Mouse (Mus musculus): Measurements from ENCODE around the gene Syt16. TPM values are rescaled to one million over a fixed set of nuclear protein-coding genes. Genes with fewer than 3 reads are reported as not detected.

The Syt16 gene
- polyA plus RNA-seq, 1 experiment from 2014 or later = 0.52 TPM

DNA sequence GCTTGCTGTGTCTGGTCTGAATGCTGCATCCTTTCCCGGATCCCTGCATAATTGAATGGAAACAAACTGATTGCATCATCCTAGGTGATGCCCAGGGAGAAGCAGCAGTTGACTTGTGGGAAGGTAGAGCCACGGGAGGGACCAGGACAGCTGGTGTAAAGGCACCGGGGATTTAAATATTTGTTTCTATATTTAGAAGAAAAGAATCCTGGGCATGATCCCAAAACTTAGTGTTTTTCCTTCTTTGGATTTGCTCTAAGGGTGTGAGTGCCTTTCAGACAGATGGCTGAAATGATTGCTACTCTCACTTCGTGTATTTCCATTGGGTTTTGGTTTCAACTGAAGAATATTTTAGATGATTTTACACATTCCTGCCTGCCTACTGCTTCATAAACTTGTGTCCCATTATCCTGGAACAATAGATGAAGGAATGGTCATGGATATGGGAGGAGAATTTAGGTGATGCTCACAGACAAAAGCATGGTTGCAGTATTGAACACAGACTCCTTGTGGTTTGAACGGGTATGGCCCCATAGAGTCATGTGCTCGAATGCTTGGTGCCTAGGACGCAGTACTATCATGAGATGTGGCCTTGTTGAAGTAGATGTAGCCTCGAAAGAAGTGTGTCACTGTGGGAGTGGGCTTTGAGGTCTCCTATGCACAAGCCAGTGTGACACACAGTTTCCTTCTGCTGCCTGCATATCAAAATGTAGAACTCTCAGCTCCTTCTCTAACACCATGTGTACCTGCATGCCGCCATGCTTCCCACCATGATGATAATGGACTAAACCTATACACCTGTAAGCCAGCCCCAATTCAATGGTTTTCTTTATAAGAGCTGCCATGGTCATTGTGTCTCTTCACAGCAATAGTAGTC is 306.2 kb downstream of the Syt16 start:
- Histone ChIP-seq H3K27ac (ENCODE audit: low read depth, low read length) (no peak overlapping the region), H3K27me3 (ENCODE audit: control insufficient read depth, insufficient read depth, low read length) (no peaks in the 10 kb centered on the region), H3K4me2 (no peak overlapping the region), H3K4me1 (ENCODE audit: control insufficient read depth, insufficient read depth, low read length) (no peaks in the 10 kb centered on the region), H3K36me3 (ENCODE audit: control insufficient read depth, insufficient read depth, low read length) (no peaks in the 10 kb centered on the region), H3K9me3 (replicated peaks; ENCODE audit: control insufficient read depth, low read length) (no peaks in the 10 kb centered on the region), H3K9ac (ENCODE audit: low read depth, low read length) (no peak overlapping the region), H3K4me3 (ENCODE audit: low read depth, low read length) (no peak overlapping the region)
- ATAC-seq (replicated peaks; ENCODE audit: insufficient number of reproducible peaks, low FRiP score, low TSS enrichment) = no peak
- 74% methylated on average over 9 of the region's 9 CpGs for WGBS (ENCODE audit: insufficient replicate concordance)

DNA sequence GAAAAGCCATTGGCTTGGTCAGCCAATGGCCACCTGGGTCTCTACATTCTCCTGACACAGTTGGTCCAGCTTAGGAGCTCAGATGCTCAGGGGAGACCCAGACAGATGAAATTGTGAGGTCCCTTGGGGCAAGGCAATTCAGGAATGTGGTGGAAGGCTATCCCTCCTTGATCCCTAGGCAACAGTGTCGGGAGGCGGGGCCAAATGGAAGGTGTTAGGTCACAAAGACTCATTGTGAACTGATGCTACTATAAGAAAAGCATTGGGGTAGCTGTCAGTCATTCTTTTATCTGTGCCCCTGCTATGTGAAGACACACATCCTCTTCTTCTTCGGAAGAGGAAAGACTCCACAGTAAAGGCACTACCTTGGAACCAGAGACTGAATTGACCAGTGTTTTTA is 315.1 kb downstream of the Syt16 start:
- Histone ChIP-seq H3K27ac (ENCODE audit: low read depth, low read length) (no peak overlapping the region), H3K27me3 (ENCODE audit: control insufficient read depth, insufficient read depth, low read length) (no peaks in the 10 kb centered on the region), H3K4me3 (ENCODE audit: low read depth, low read length) (no peak overlapping the region), H3K4me2 (no peak overlapping the region), H3K4me1 (ENCODE audit: control insufficient read depth, insufficient read depth, low read length) (no peaks in the 10 kb centered on the region), H3K9me3 (replicated peaks; ENCODE audit: control insufficient read depth, low read length) (no peaks in the 10 kb centered on the region), H3K36me3 (ENCODE audit: control insufficient read depth, insufficient read depth, low read length) (no peaks in the 10 kb centered on the region), H3K9ac (ENCODE audit: low read depth, low read length) (no peak overlapping the region)
- no peak for ATAC-seq (replicated peaks; ENCODE audit: insufficient number of reproducible peaks, low FRiP score, low TSS enrichment)
- 84% methylated on average over 3 of the region's 3 CpGs for WGBS (ENCODE audit: insufficient replicate concordance)

DNA sequence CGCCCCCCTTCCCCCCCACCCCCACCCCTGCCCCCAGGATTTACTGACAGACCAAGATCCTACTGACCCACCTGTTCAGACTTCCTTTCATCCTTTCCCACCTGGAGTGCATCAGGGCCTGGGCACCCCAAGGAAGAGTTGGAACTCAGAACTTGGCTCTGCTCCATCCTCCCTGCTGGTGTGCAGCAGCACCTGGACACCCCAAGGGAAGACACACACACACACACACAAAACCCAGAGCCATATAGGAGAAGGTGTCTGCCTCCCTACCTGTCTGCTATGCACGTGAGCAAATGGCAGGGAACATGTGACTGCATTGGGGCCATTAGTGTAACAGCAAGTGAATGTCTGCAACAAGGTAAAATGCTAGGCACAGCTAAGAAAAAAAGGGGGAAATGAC is 317.8 kb downstream of the Syt16 start:
- no peak overlapping the region for H3K27ac ChIP-seq (ENCODE audit: low read depth, low read length)
- H3K4me1 ChIP-seq (ENCODE audit: control insufficient read depth, insufficient read depth, low read length) = no peaks in the 10 kb centered on the region
- H3K4me3 ChIP-seq (ENCODE audit: low read depth, low read length) = no peak overlapping the region
- no peaks in the 10 kb centered on the region for H3K27me3 ChIP-seq (ENCODE audit: control insufficient read depth, insufficient read depth, low read length)
- no peak for ATAC-seq (replicated peaks; ENCODE audit: insufficient number of reproducible peaks, low FRiP score, low TSS enrichment)
- WGBS (ENCODE audit: insufficient replicate concordance) = 44% methylated on average over 1 of the region's 2 CpGs
- no peaks in the 10 kb centered on the region for H3K9me3 ChIP-seq (replicated peaks; ENCODE audit: control insufficient read depth, low read length)
- H3K36me3 ChIP-seq (ENCODE audit: control insufficient read depth, insufficient read depth, low read length) = no peaks in the 10 kb centered on the region
- H3K4me2 ChIP-seq = no peak overlapping the region
- no peak overlapping the region for H3K9ac ChIP-seq (ENCODE audit: low read depth, low read length)

DNA sequence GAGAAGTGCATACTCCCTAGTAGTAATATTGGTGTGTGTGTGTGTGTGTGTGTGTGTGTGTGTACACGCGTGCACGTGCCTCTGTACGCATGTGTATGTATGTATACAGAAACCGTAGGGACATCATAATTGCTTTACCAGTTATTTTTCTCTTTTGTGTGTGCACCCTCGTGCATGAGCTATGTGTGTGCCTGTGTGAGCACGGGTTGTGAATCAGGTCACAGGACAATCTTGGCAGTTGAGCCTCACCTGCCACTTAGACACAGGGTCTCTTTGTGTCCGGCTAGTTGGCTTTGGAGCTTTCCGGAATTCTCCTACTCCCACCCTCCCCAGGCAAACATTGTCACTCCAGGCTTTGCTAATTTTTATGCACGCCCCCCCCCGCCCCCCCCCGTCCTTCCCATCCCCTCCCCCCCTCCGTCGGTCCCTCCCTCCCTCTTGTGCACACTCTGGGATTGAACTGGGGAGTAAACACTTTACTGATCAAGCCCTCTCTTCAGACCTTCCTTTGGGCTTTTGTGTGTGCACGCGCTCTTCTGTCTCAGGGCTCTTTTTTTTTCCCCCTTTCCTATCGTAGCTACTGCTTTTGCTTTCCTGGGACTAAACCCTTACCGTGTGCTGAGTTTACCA is 319.0 kb downstream of the Syt16 start, which contains the start of gene Gm11042:
Gene Gm11042, minus strand, starts transcription at position 51 of the 630 bp plus-strand sequence.
- Histone ChIP-seq H3K27ac (ENCODE audit: low read depth, low read length) (no peak within 1 kb of the TSS), H3K9ac (ENCODE audit: low read depth, low read length) (peak within 1 kb of the TSS; percentile 61), H3K4me1 (ENCODE audit: control insufficient read depth, insufficient read depth, low read length) (no peaks in the 10 kb centered on the region), H3K36me3 (ENCODE audit: control insufficient read depth, insufficient read depth, low read length) (no peaks in the 10 kb centered on the region), H3K9me3 (replicated peaks; ENCODE audit: control insufficient read depth, low read length) (no peaks in the 10 kb centered on the region), H3K27me3 (ENCODE audit: control insufficient read depth, insufficient read depth, low read length) (no peaks in the 10 kb centered on the region), H3K4me3 (ENCODE audit: low read depth, low read length) (peak within 1 kb of the TSS; percentile 42), H3K4me2 (peak within 1 kb of the TSS; percentile 55)
- ATAC-seq (replicated peaks; ENCODE audit: insufficient number of reproducible peaks, low FRiP score, low TSS enrichment) = peak; percentile 47; the same call in 1 of the 2 replicates
- 32% methylated on average over 16 of the region's 18 CpGs for WGBS (ENCODE audit: insufficient replicate concordance)

DNA sequence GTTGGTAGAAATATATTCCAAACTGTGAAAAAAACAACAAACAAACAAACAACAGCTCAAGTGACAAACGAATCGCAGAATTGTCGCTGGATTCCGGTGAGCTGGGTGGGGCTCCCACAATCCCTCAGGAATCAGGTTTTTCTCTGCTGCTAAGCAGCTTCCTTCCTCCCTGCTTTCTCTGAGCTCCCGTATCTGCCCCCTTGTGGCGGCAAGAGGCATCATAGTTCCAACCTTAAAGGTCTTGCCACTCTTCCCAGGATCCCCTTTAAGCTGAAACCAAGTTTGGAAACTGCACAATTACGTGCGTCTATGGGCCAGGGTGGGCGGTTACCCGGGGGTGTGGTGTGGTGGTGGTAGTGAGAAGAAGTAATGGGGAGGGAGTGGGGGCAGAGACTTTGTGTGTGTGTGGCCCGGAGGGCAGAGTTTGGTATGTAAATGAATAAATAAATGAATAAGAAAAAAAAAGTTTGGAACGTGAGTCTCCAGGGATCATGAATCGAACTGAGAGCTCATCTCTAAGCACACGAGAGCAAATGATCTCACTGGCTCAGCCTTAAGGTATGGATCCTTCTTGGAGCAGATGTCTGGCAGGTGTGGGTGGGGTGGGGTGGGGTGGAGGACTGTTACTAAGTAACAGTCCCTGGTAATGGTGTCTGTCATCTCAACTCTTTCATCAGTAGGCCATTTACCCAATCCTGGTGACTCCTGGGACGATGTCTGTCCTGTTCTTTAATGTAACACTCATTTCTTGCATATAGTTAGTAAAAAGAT is 319.7 kb downstream of the Syt16 start:
- peak overlapping the region; percentile 61 for H3K9ac ChIP-seq (ENCODE audit: low read depth, low read length)
- H3K4me2 ChIP-seq = peak overlapping the region; percentile 55
- 16% methylated on average over 15 of the region's 15 CpGs for WGBS (ENCODE audit: insufficient replicate concordance)
- H3K4me3 ChIP-seq (ENCODE audit: low read depth, low read length) = peak overlapping the region; percentile 42
- ATAC-seq (replicated peaks; ENCODE audit: insufficient number of reproducible peaks, low FRiP score, low TSS enrichment) = no peak
- H3K9me3 ChIP-seq (replicated peaks; ENCODE audit: control insufficient read depth, low read length) = no peaks in the 10 kb centered on the region
- no peak overlapping the region for H3K27ac ChIP-seq (ENCODE audit: low read depth, low read length)
- H3K27me3 ChIP-seq (ENCODE audit: control insufficient read depth, insufficient read depth, low read length) = no peaks in the 10 kb centered on the region
- H3K4me1 ChIP-seq (ENCODE audit: control insufficient read depth, insufficient read depth, low read length) = no peaks in the 10 kb centered on the region
- H3K36me3 ChIP-seq (ENCODE audit: control insufficient read depth, insufficient read depth, low read length) = no peaks in the 10 kb centered on the region

DNA sequence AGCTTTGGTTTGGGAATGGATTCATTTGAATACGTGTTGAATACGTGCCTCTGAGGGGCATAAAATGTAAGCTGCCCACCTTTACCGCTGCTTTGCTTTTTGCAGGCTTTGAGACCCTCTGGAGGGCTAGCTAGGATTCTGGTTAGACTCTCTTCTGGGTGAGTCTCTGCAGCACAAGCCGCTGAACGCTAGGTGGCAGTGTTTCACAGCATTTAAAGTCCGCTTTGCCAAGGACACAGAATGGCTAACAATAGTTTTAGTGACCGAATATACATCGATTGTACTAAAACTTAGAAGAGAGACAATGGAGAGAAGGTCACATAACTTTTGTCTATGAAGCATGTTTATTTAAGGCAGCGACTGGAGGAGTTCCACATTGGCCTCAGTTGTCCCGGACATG is 322.9 kb downstream of the Syt16 start:
- 21% methylated on average over 10 of the region's 10 CpGs for WGBS (ENCODE audit: insufficient replicate concordance)
- ATAC-seq (replicated peaks; ENCODE audit: insufficient number of reproducible peaks, low FRiP score, low TSS enrichment) = no peak

DNA sequence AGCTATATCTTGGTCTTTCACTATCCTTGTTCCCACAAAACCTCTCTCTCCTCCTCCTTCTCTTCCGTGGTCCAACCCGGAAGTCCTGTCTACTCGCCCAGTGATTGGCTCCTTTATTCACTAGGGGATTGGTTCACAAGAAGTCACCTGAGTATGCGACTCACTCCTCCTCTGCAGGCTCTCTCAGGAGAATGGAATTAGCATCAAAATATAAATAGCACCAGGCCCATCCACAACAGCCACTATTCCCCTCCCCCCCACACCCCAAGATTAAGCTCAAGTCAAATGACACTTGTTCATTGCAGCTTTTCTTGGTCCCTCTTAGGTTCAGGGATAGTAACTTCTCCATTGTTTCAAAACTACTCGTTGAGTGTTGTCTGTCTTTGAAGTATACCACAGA is 324.5 kb downstream of the Syt16 start:
- Histone ChIP-seq H3K4me3 (ENCODE audit: low read depth, low read length) (no peak overlapping the region), H3K27ac (ENCODE audit: low read depth, low read length) (no peak overlapping the region), H3K9me3 (replicated peaks; ENCODE audit: control insufficient read depth, low read length) (no peaks in the 10 kb centered on the region), H3K27me3 (ENCODE audit: control insufficient read depth, insufficient read depth, low read length) (no peaks in the 10 kb centered on the region), H3K9ac (ENCODE audit: low read depth, low read length) (no peak overlapping the region), H3K4me1 (ENCODE audit: control insufficient read depth, insufficient read depth, low read length) (no peaks in the 10 kb centered on the region), H3K36me3 (ENCODE audit: control insufficient read depth, insufficient read depth, low read length) (no peaks in the 10 kb centered on the region), H3K4me2 (no peak overlapping the region)
- 77% methylated on average over 5 of the region's 5 CpGs for WGBS (ENCODE audit: insufficient replicate concordance)
- ATAC-seq (replicated peaks; ENCODE audit: insufficient number of reproducible peaks, low FRiP score, low TSS enrichment) = no peak

More for the DNA sequence above, 322.9 kb downstream of the Syt16 start:
- no peaks in the 10 kb centered on the region for H3K9me3 ChIP-seq (replicated peaks; ENCODE audit: control insufficient read depth, low read length)
- no peaks in the 10 kb centered on the region for H3K4me1 ChIP-seq (ENCODE audit: control insufficient read depth, insufficient read depth, low read length)
- no peaks in the 10 kb centered on the region for H3K36me3 ChIP-seq (ENCODE audit: control insufficient read depth, insufficient read depth, low read length)
- no peak overlapping the region for H3K4me3 ChIP-seq (ENCODE audit: low read depth, low read length)
- no peak overlapping the region for H3K4me2 ChIP-seq
- H3K9ac ChIP-seq (ENCODE audit: low read depth, low read length) = no peak overlapping the region
- H3K27ac ChIP-seq (ENCODE audit: low read depth, low read length) = no peak overlapping the region
- no peaks in the 10 kb centered on the region for H3K27me3 ChIP-seq (ENCODE audit: control insufficient read depth, insufficient read depth, low read length)

Measured in heart, embryonic 11.5 days (tissue).